Mouse (Mus musculus): Measurements from ENCODE around the gene Med13l.

- TF ChIP-seq CTCF (IDR thresholded peaks at IDR 0.05; ENCODE audit: extremely low read depth, insufficient read depth, insufficient read length, insufficient replicate concordance) (no peak), POLR2A (IDR thresholded peaks at IDR 0.05; ENCODE audit: low read depth, low read length) (no peak)
Observed at GRCm38 (mm10) chr5:118734455-118734854, 174.0 kb downstream of the Med13l start.

All from spleen, adult 2 months (tissue).